ENCODE assay signal across 10 mouse cellular contexts in the genomic region with DNA sequence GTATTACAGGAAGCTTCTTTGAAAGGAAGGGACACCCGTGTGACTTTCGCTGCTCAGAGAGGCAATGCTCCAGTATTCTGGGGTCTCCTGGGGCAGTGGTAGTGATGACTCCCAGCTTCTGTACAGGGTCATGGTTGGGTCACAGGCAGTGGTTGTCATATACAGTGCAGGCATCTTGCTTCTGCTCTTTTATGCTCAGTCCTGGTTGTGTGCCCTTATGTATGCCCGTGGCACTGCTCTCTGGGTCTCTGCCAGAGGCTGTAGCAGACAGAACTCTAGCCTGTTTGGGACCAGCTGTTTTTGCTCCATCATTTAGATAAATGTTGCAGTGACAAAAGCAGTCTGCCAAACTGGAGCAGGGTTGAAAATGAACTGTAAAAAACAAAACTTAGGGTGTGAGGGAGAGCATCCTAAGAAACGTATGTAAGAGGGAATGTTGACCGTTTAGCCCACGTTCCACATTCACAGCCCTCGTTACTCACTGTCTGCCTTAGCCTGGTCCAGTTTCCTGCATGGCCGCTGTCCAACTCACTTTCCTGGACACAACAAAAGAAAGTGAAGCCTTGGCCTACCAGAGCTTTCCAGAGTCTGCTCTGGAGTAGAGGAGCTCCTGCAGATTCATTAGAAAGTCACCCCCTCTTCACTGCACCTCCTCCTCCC. TPM values are rescaled to one million over a fixed set of nuclear protein-coding genes. Genes with fewer than 3 reads are reported as not detected.
DNase-seq lines count a peak whose midpoint lies in the region; ATAC-seq and TF ChIP-seq lines count a peak whose summit lies in the region.
"Had no signal": no experiment of that assay in that cellular context is flagged by ENCODE, and none has a peak within 500 bp of the region (broad histone marks: within the 10 kb centered on the region; RNA-seq: fewer than 3 reads in every experiment).

No protein-coding gene starts in this region.

- peak overlapping the region; percentile 34; the same call in 1 of the 2 replicates for H3K9ac ChIP-seq in heart, embryonic 13.5 days
- H3K9ac ChIP-seq in forebrain, embryonic 11.5 days (ENCODE audit: low read length): no peak overlapping the region
- no peak overlapping the region for H3K9ac ChIP-seq in forebrain, postnatal 0 days

- H3K9me3 ChIP-seq in heart, embryonic 13.5 days: no peaks in the 10 kb centered on the region
- no peaks in the 10 kb centered on the region for H3K9me3 ChIP-seq in forebrain, embryonic 11.5 days (ENCODE audit: control insufficient read depth, low read length)
- no peaks in the 10 kb centered on the region for H3K9me3 ChIP-seq in forebrain, postnatal 0 days (ENCODE audit: low read length)

- peaks cover 38% of the 10 kb centered on the region for H3K4me1 ChIP-seq in heart, embryonic 13.5 days
- no peaks in the 10 kb centered on the region for H3K4me1 ChIP-seq in forebrain, embryonic 11.5 days (replicated peaks; ENCODE audit: control insufficient read depth, insufficient read depth, low read length)
- no peaks in the 10 kb centered on the region for H3K4me1 ChIP-seq in forebrain, postnatal 0 days (ENCODE audit: insufficient read depth)

- no peak overlapping the region for H3K4me3 ChIP-seq in heart, embryonic 13.5 days
- no peak overlapping the region for H3K4me3 ChIP-seq in forebrain, embryonic 11.5 days (ENCODE audit: low read depth, low read length)
- H3K4me3 ChIP-seq in forebrain, postnatal 0 days (ENCODE audit: low read depth, low read length): no peak overlapping the region
- H3K4me3 ChIP-seq: myocyte had no signal

- H3K27ac ChIP-seq in heart, embryonic 13.5 days (replicated peaks): peak overlapping the region; percentile 85
- no peak overlapping the region for H3K27ac ChIP-seq in forebrain, embryonic 11.5 days (ENCODE audit: low read depth, low read length)
- no peak overlapping the region for H3K27ac ChIP-seq in forebrain, postnatal 0 days (ENCODE audit: low read depth, low read length)

- no peaks in the 10 kb centered on the region for H3K27me3 ChIP-seq in heart, embryonic 13.5 days (replicated peaks)
- no peaks in the 10 kb centered on the region for H3K27me3 ChIP-seq in forebrain, embryonic 11.5 days (ENCODE audit: control insufficient read depth, insufficient read depth, low read length)
- no peaks in the 10 kb centered on the region for H3K27me3 ChIP-seq in forebrain, postnatal 0 days (ENCODE audit: insufficient read depth, low read length)

- intact Hi-C loops in gastrocnemius, postnatal 14 days (cut with DNase I; ENCODE audit: low total_unique reads): no loop called here

- peaks cover 86% of the 10 kb centered on the region for H3K36me3 ChIP-seq in heart, embryonic 13.5 days
- peaks cover 2% of the 10 kb centered on the region; the same call in 1 of the 2 replicates for H3K36me3 ChIP-seq in forebrain, embryonic 11.5 days (ENCODE audit: control insufficient read depth, insufficient read depth, low read length)
- peaks cover 66% of the 10 kb centered on the region for H3K36me3 ChIP-seq in forebrain, postnatal 0 days (ENCODE audit: insufficient read depth)

- ATAC-seq in heart, embryonic 13.5 days (ENCODE audit: extremely low read depth, insufficient number of reproducible peaks, low FRiP score, low TSS enrichment): no peak
- ATAC-seq in forebrain, embryonic 11.5 days (replicated peaks; ENCODE audit: low FRiP score): no peak
- no peak for ATAC-seq in forebrain, postnatal 0 days

- no peak overlapping the region for H3K4me2 ChIP-seq in heart, embryonic 13.5 days
- no peak overlapping the region for H3K4me2 ChIP-seq in forebrain, embryonic 11.5 days (ENCODE audit: low read depth, low read length, severe bottlenecking)
- H3K4me2 ChIP-seq in forebrain, postnatal 0 days (ENCODE audit: low read depth): no peak overlapping the region

- peak; percentile 54 for DNase-seq in gastrocnemius, postnatal 14 days
- DNase-seq in gastrocnemius, postnatal 25 days: no peak
- DNase-seq in NIH3T3 (ENCODE audit: low read depth): peak; percentile 8
- peak; percentile 69 to 80 for DNase-seq in kidney, postnatal 4 days
- no peak for DNase-seq in B cell, adult 2 months
- DNase-seq in forebrain, embryonic 11.5 days (ENCODE audit: low spot score): no peak
- DNase-seq in forebrain, postnatal 0 days: no peak

- no peak for TF ChIP-seq CTCF in forebrain, postnatal 0 days (IDR thresholded peaks at IDR 0.05; ENCODE audit: low read depth)

- 52% methylated on average over 8 of the region's 8 CpGs for WGBS in heart, embryonic 13.5 days
- WGBS in forebrain, embryonic 11.5 days: 92% methylated on average over 8 of the region's 8 CpGs
- WGBS in forebrain, postnatal 0 days: 69% methylated on average over 8 of the region's 8 CpGs

RNA-seq across cellular contexts. Expression of a gene that starts 43.3 kb away (rescaled TPM):
- not detected for total RNA-seq in gastrocnemius, postnatal 14 days (2021)
- not detected for total RNA-seq in gastrocnemius, postnatal 25 days (2021)
- polyA plus RNA-seq in heart, embryonic 13.5 days (2015; fragmentation: Nextera tagmentation; extraction: Ambion mirVana): 0.11 and 0.23 TPM in 2 replicates
- 0.19 and 0.23 TPM in 2 replicates for polyA plus RNA-seq in forebrain, embryonic 11.5 days (2014; fragmentation: Nextera tagmentation; extraction: Ambion mirVana)
- total RNA-seq in forebrain, postnatal 0 days (2014; rRNA removed): not detected in 2 replicates
- polyA plus RNA-seq in forebrain, postnatal 0 days (2015; fragmentation: Nextera tagmentation; extraction: Ambion mirVana): 0.04 and 0.07 TPM in 2 replicates
- total RNA-seq: hematopoietic stem cell, adult 5-6 weeks had no signal

RNA-seq across cellular contexts. Expression of a gene that starts 49.9 kb away (rescaled TPM):
- 10 to 100 TPM; 37.2 to 41.6 TPM for total RNA-seq in gastrocnemius, postnatal 14 days (2021)
- total RNA-seq in gastrocnemius, postnatal 25 days (2021): 10 to 100 TPM; 42.9 to 45.5 TPM
- 50.8 and 54.8 TPM in 2 replicates for polyA plus RNA-seq in heart, embryonic 13.5 days (2015; fragmentation: Nextera tagmentation; extraction: Ambion mirVana)
- 104 and 106 TPM in 2 replicates for polyA plus RNA-seq in forebrain, embryonic 11.5 days (2014; fragmentation: Nextera tagmentation; extraction: Ambion mirVana)
- total RNA-seq in forebrain, postnatal 0 days (2014; rRNA removed): 154 and 187 TPM in 2 replicates
- polyA plus RNA-seq in forebrain, postnatal 0 days (2015; fragmentation: Nextera tagmentation; extraction: Ambion mirVana): 91.5 and 112 TPM in 2 replicates

Comparison
In these comparisons a context has a peak if more than half of its experiments do, and no peak if none do; other contexts are left out.
1. DNase-seq: peak in gastrocnemius, postnatal 14 days (single experiment), NIH3T3 (single experiment) and kidney, postnatal 4 days (2 of 2); none in gastrocnemius, postnatal 25 days (single experiment), B cell, adult 2 months (0 of 2), forebrain, embryonic 11.5 days (single experiment) and forebrain, postnatal 0 days (single experiment).